Mouse (Mus musculus): ENCODE results near the gene Ccdc157. TPM values are rescaled to one million over a fixed set of nuclear protein-coding genes. Genes with fewer than 3 reads are reported as not detected.

Gene Ccdc157
- polyA plus RNA-seq, 1 experiment = 2.7 TPM

- WGBS = 30% methylated on average over 4 of the region's 4 CpGs
- DNase-seq (ENCODE audit: low read depth, low spot score) = no peak
These were observed 24.3 kb upstream of the Ccdc157 start for GRCm38 (mm10) chr11:4184251-4184952.

GRCm38 (mm10) chr11:4183511-4183910 lies 23.4 kb upstream of the Ccdc157 start:
- DNase-seq (ENCODE audit: low read depth, low spot score) = no peak

GRCm38 (mm10) chr11:4182061-4182460 lies 22.0 kb upstream of the Ccdc157 start:
- DNase-seq (ENCODE audit: low read depth, low spot score) = no peak
- WGBS = 14% methylated on average over 1 of the region's 1 CpGs

- no peak for DNase-seq (ENCODE audit: low read depth, low spot score)
- WGBS = 71% methylated on average over 4 of the region's 4 CpGs
These were observed 17.6 kb upstream of the Ccdc157 start for GRCm38 (mm10) chr11:4177716-4178115.

GRCm38 (mm10) chr11:4174586-4174985 lies 14.5 kb upstream of the Ccdc157 start:
- WGBS = 79% methylated on average over 5 of the region's 5 CpGs
- DNase-seq (ENCODE audit: low read depth, low spot score) = no peak

- no peak for DNase-seq (ENCODE audit: low read depth, low spot score)
- WGBS = 69% methylated on average over 7 of the region's 7 CpGs
These were observed 6.5 kb upstream of the Ccdc157 start for GRCm38 (mm10) chr11:4166467-4167090.

- DNase-seq (ENCODE audit: low read depth, low spot score) = no peak
- whole genome bisulfite sequencing = 75% methylated on average over 2 of the region's 2 CpGs
These were observed 4.6 kb upstream of the Ccdc157 start for GRCm38 (mm10) chr11:4164701-4165100.

GRCm38 (mm10) chr11:4160758-4161480 lies 826 bp upstream of the Ccdc157 start:
- 4% methylated on average over 15 of the region's 15 CpGs for WGBS
- no peak for DNase-seq (ENCODE audit: low read depth, low spot score)

- WGBS = 68% methylated on average over 3 of the region's 3 CpGs
- DNase-seq (ENCODE audit: low read depth, low spot score) = no peak
These were observed 1.4 kb downstream of the Ccdc157 start for GRCm38 (mm10) chr11:4158676-4159075.

GRCm38 (mm10) chr11:4155641-4156040 lies 4.5 kb downstream of the Ccdc157 start:
- DNase-seq (ENCODE audit: low read depth, low spot score) = no peak
- WGBS = 85% methylated on average over 5 of the region's 5 CpGs

GRCm38 (mm10) chr11:4153694-4154093 lies 6.4 kb downstream of the Ccdc157 start:
- no peak for DNase-seq (ENCODE audit: low read depth, low spot score)
- 93% methylated on average over 7 of the region's 7 CpGs for WGBS

- no peak for DNase-seq (ENCODE audit: low read depth, low spot score)
- 93% methylated on average over 6 of the region's 6 CpGs for WGBS
These were observed 10.2 kb downstream of the Ccdc157 start for GRCm38 (mm10) chr11:4149886-4150285.

GRCm38 (mm10) chr11:4148536-4149156 lies 11.4 kb downstream of the Ccdc157 start:
- DNase-seq (ENCODE audit: low read depth, low spot score) = no peak
- WGBS = 88% methylated on average over 9 of the region's 9 CpGs

GRCm38 (mm10) chr11:4148120-4148519 lies 12.0 kb downstream of the Ccdc157 start:
- DNase-seq (ENCODE audit: low read depth, low spot score) = no peak
- WGBS = 94% methylated on average over 5 of the region's 5 CpGs

- WGBS = 88% methylated on average over 10 of the region's 10 CpGs
- DNase-seq (ENCODE audit: low read depth, low spot score) = no peak
These were observed 13.0 kb downstream of the Ccdc157 start for GRCm38 (mm10) chr11:4147098-4147497.

GRCm38 (mm10) chr11:4146381-4146780 lies 13.7 kb downstream of the Ccdc157 start:
- no peak for DNase-seq (ENCODE audit: low read depth, low spot score)
- 48% methylated on average over 6 of the region's 6 CpGs for WGBS

- no peak for DNase-seq (ENCODE audit: low read depth, low spot score)
- 90% methylated on average over 21 of the region's 21 CpGs for WGBS
These were observed 16.6 kb downstream of the Ccdc157 start for GRCm38 (mm10) chr11:4143281-4144062.

- 82% methylated on average over 4 of the region's 4 CpGs for WGBS
These were observed 17.7 kb downstream of the Ccdc157 start for GRCm38 (mm10) chr11:4142352-4142751.

GRCm38 (mm10) chr11:4141505-4141904 lies 18.6 kb downstream of the Ccdc157 start:
- no peak for DNase-seq (ENCODE audit: low read depth, low spot score)

More at GRCm38 (mm10) chr11:4142352-4142751, 17.7 kb downstream of the Ccdc157 start:
- DNase-seq (ENCODE audit: low read depth, low spot score) = no peak

GRCm38 (mm10) chr11:4138964-4139363 lies 21.1 kb downstream of the Ccdc157 start:
- WGBS = 77% methylated on average over 2 of the region's 2 CpGs
- DNase-seq (ENCODE audit: low read depth, low spot score) = no peak
